Mouse (Mus musculus): ENCODE measurements around the gene Pros1.

DNA sequence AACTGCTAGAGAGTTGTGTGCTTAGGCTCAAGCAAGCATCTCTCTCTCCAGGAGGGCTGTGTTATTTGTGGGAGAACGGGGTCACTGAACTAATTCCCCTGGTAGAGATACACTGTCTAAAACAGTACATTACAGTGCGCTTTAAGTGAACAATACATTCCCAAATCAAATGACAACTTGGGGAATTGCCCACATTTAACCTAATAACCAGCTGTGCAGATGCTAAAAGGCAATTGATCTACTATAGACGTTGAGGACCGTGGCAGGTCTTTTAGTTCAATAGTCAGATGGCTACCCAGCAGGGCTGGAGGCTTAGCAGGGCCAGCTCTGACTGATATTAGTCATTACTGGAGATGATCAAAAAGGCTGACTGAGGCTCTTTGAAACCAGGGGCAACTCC is 104.4 kb downstream of the Pros1 start:
- TF ChIP-seq USF1 (IDR thresholded peaks at IDR 0.05; ENCODE audit: low read depth) (no peak), POLR2A (IDR thresholded peaks at IDR 0.05; ENCODE audit: insufficient read length, low read depth) (no peak), E2F4 (IDR thresholded peaks at IDR 0.05; ENCODE audit: insufficient read depth) (no peak), POLR2AphosphoS2 (IDR thresholded peaks at IDR 0.05; ENCODE audit: insufficient read length, low read depth) (no peak), TCF3 (IDR thresholded peaks at IDR 0.05; ENCODE audit: insufficient read length, low read depth) (no peak), TCF12 (IDR thresholded peaks at IDR 0.05; ENCODE audit: insufficient read depth, poor library complexity, severe bottlenecking) (no peak), SRF (IDR thresholded peaks at IDR 0.05; ENCODE audit: control insufficient read depth, insufficient read length, low read depth) (no peak), MAX (IDR thresholded peaks at IDR 0.05; ENCODE audit: low read depth) (no peak), REST (IDR thresholded peaks at IDR 0.05; ENCODE audit: insufficient read depth, insufficient read length) (no peak), MYOG (IDR thresholded peaks at IDR 0.05; ENCODE audit: control insufficient read depth in 1 of 3, insufficient read depth in 1 of 3, insufficient read length in 2 of 3, low read depth in 2 of 3) (no peak)

Measured in myocyte (in vitro differentiated cells).